Mouse (Mus musculus) stomach, postnatal 0 days (tissue): Measurements from ENCODE around the gene Fto.

ENCODE experiments used
- CTCF ChIP-seq: IDR thresholded peaks from 2 replicates; pipeline ENCODE4 v1.5.1; 2016; ENCODE audit warnings: antibody characterized with exemption, low read depth, mild to moderate bottlenecking, moderate library complexity
- EP300 ChIP-seq: optimal IDR thresholded peaks from 2 replicates; pipeline ENCODE3; 2016; ENCODE audit warnings: antibody characterized with exemption

DNA sequence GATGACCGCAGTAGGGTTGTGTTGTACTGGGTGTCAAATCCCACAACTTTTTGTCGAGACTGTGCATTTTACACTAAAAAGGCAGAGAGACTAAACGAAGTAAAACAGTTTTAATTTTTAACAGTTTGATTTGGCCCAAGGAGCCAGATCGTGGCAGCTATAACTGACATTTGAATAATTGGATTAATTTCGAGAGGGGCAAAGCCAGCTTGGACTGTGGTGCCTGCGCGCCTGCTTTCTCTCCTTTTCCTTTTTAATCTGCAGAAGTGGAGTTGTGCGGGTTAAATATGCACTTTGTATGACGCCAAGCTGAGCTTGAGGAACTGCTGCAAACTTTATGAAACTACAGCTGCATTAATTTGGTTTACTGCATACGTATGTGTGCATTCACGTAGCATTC is 239.3 kb downstream of the Fto start:
- no peak for TF ChIP-seq CTCF
- no peak for TF ChIP-seq EP300
